Mouse (Mus musculus): ENCODE measurements around the gene Smco2. TPM values are rescaled to one million over a fixed set of nuclear protein-coding genes. Genes with fewer than 3 reads are reported as not detected.

Smco2 gene
- polyA plus RNA-seq, 1 experiment from 2014 or later: not detected

GRCm38 (mm10) chr6:146906000-146906786 is 56.3 kb downstream of the Smco2 start:
- H3K27ac ChIP-seq: no peak overlapping the region
- no peaks in the 10 kb centered on the region for H3K9me3 ChIP-seq
- no peak overlapping the region for H3K9ac ChIP-seq
- 69% methylated on average over 3 of the region's 3 CpGs for WGBS
- H3K27me3 ChIP-seq (replicated peaks): no peaks in the 10 kb centered on the region
- H3K4me3 ChIP-seq (replicated peaks): no peak overlapping the region
- no peak overlapping the region for H3K4me2 ChIP-seq
- H3K36me3 ChIP-seq: no peaks in the 10 kb centered on the region
- ATAC-seq (ENCODE audit: insufficient read depth, low FRiP score, low read depth): no peak
- H3K4me1 ChIP-seq: no peaks in the 10 kb centered on the region

GRCm38 (mm10) chr6:146907061-146907794 is 57.3 kb downstream of the Smco2 start:
- ATAC-seq (ENCODE audit: insufficient read depth, low FRiP score, low read depth): no peak
- H3K9me3 ChIP-seq: no peaks in the 10 kb centered on the region
- no peaks in the 10 kb centered on the region for H3K36me3 ChIP-seq
- no peak overlapping the region for H3K9ac ChIP-seq
- H3K4me2 ChIP-seq: no peak overlapping the region
- 66% methylated on average over 5 of the region's 5 CpGs for WGBS
- peaks cover 6% of the 10 kb centered on the region; the same call in 1 of the 2 replicates for H3K4me1 ChIP-seq
- H3K27me3 ChIP-seq (replicated peaks): no peaks in the 10 kb centered on the region
- no peak overlapping the region for H3K4me3 ChIP-seq (replicated peaks)
- H3K27ac ChIP-seq: no peak overlapping the region

DNA sequence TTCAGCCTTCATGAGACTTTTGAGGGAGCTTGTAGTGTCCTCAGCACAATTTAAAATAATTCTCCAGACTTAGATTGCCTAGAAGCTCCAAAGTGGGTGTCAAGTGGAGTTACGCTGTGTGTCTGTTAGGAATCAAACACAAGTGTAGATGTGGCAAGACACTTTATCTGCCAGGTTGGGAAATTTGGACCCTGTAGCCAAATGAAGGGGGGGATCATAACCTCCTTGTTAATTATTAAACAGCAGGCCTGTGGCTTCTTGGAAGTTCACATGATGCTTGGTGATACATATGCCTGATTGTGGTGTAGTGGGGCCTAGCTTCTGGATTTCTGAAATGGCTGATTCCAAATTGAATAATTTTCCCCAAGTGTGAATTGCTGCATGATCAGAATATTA is 57.9 kb downstream of the Smco2 start:
- Histone ChIP-seq H3K4me1 (peaks cover 6% of the 10 kb centered on the region; the same call in 1 of the 2 replicates), H3K9me3 (no peaks in the 10 kb centered on the region), H3K9ac (no peak overlapping the region), H3K4me3 (replicated peaks) (no peak overlapping the region), H3K27me3 (replicated peaks) (no peaks in the 10 kb centered on the region), H3K27ac (no peak overlapping the region), H3K4me2 (no peak overlapping the region), H3K36me3 (no peaks in the 10 kb centered on the region)
- 86% methylated on average over 1 of the region's 1 CpGs for WGBS
- ATAC-seq (ENCODE audit: insufficient read depth, low FRiP score, low read depth): no peak

GRCm38 (mm10) chr6:146908801-146909200 is 58.9 kb downstream of the Smco2 start:
- H3K9me3 ChIP-seq: no peaks in the 10 kb centered on the region
- ATAC-seq (ENCODE audit: insufficient read depth, low FRiP score, low read depth): no peak
- no peak overlapping the region for H3K27ac ChIP-seq
- no peaks in the 10 kb centered on the region for H3K36me3 ChIP-seq
- WGBS: 62% methylated on average over 2 of the region's 2 CpGs
- peaks cover 13% of the 10 kb centered on the region for H3K4me1 ChIP-seq
- H3K27me3 ChIP-seq (replicated peaks): no peaks in the 10 kb centered on the region
- no peak overlapping the region for H3K4me2 ChIP-seq
- H3K9ac ChIP-seq: no peak overlapping the region
- H3K4me3 ChIP-seq (replicated peaks): no peak overlapping the region

DNA sequence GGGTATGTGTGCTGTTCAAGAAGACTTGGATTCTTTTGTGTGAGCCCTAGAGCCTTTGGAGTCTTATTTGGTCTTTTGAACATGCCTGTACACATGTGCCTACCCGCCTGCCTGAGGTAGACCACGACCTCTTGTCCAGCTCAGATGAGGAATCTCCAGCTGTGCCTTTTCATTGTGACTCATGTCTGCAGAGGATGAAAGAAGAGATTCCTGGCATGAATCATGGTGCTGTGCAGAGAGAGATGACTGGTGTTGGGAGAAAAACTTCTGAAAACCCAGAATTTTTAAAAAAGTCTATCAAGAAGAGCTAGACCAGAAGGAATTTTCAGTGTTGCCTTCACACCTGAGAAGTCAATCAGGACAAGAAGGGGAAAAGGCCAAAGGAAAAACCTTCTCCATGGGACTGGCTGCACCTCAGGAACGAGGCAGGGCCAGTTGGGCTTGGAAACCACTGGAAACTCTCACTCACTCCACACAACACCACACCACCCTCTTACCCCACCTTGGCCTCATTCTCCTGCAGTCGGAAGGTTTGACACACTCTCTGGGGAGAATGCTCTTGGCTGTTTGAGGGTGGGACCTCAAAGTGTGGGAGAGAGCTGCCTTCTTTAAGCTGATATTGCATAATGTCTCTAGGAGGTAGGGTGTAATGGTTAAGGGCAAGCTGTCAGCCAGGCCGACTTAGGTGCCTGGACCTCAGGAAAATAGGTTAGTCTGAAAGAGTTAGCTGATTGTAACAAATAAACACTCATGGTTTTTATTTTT is 60.0 kb downstream of the Smco2 start:
- H3K27ac ChIP-seq: no peak overlapping the region

GRCm38 (mm10) chr6:146910801-146911200 is 60.9 kb downstream of the Smco2 start:
- no peak for ATAC-seq (ENCODE audit: insufficient read depth, low FRiP score, low read depth)
- Histone ChIP-seq H3K9me3 (no peaks in the 10 kb centered on the region), H3K27me3 (replicated peaks) (no peaks in the 10 kb centered on the region), H3K9ac (no peak overlapping the region), H3K4me1 (peaks cover 13% of the 10 kb centered on the region), H3K27ac (no peak overlapping the region), H3K36me3 (no peaks in the 10 kb centered on the region), H3K4me2 (no peak overlapping the region), H3K4me3 (replicated peaks) (no peak overlapping the region)
- WGBS: 81% methylated on average over 2 of the region's 2 CpGs

More for the DNA sequence above, 60.0 kb downstream of the Smco2 start:
- no peak overlapping the region for H3K9ac ChIP-seq
- no peak overlapping the region for H3K4me2 ChIP-seq
- H3K4me3 ChIP-seq (replicated peaks): no peak overlapping the region
- 64% methylated on average over 5 of the region's 5 CpGs for WGBS
- no peaks in the 10 kb centered on the region for H3K27me3 ChIP-seq (replicated peaks)
- no peak for ATAC-seq (ENCODE audit: insufficient read depth, low FRiP score, low read depth)
- H3K4me1 ChIP-seq: peaks cover 13% of the 10 kb centered on the region
- H3K9me3 ChIP-seq: no peaks in the 10 kb centered on the region
- no peaks in the 10 kb centered on the region for H3K36me3 ChIP-seq

DNA sequence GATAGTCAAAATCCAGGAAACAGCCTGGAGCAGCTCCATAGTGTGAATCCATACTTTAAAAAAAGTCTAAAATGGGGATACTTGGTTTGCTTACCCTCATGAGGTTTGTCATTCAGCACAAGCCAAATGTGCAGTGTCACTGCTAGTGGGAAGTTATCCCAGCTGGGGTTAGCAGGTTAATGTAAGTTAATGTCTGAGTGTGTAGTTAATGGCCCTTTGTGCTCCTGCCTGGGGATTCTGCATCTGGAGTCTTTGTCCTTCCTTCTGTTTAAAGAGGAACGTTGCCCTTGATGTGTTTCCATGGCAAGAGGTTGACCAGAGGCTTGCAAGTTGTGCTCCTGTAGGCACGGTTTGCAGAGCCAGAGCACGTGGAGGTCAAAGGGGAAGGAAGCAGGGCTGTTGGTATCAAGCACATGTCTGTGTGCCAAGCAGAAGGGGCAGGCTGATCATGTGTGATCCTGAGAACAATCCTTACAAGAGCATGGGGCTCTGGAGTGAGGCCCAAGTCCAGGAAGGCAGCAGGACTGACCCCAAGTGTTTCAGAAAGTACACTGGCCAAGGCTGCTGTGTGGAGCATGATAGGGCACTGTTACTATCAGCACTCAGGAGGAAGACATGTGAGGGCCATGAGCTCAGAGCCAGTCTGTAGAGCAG is 63.1 kb downstream of the Smco2 start:
- Histone ChIP-seq H3K27ac (peak overlapping the region; percentile 77), H3K4me1 (peaks cover 13% of the 10 kb centered on the region), H3K36me3 (no peaks in the 10 kb centered on the region), H3K9me3 (no peaks in the 10 kb centered on the region), H3K4me2 (no peak overlapping the region; the same call in 1 of the 2 replicates), H3K4me3 (replicated peaks) (no peak overlapping the region), H3K9ac (no peak overlapping the region), H3K27me3 (replicated peaks) (no peaks in the 10 kb centered on the region)
- WGBS: 5% methylated on average over 3 of the region's 3 CpGs
- peak; percentile 23 for ATAC-seq (ENCODE audit: insufficient read depth, low FRiP score, low read depth)

- WGBS: 24% methylated on average over 4 of the region's 4 CpGs
- no peaks in the 10 kb centered on the region for H3K9me3 ChIP-seq
- no peaks in the 10 kb centered on the region for H3K27me3 ChIP-seq (replicated peaks)
- no peak overlapping the region for H3K9ac ChIP-seq
- H3K4me2 ChIP-seq: no peak overlapping the region; the same call in 1 of the 2 replicates
- ATAC-seq (ENCODE audit: insufficient read depth, low FRiP score, low read depth): no peak
- no peak overlapping the region for H3K4me3 ChIP-seq (replicated peaks)
- H3K4me1 ChIP-seq: peaks cover 13% of the 10 kb centered on the region
- 0 out of 2 replicates have a peak, but pooled peaks cover 3% of the 10 kb centered on the region for H3K36me3 ChIP-seq
- H3K27ac ChIP-seq: peak overlapping the region; percentile 77
These were observed 63.7 kb downstream of the Smco2 start for GRCm38 (mm10) chr6:146913489-146914198.

GRCm38 (mm10) chr6:146915808-146916207 is 65.9 kb downstream of the Smco2 start:
- H3K27ac ChIP-seq: no peak overlapping the region
- H3K4me1 ChIP-seq: peaks cover 13% of the 10 kb centered on the region
- no peaks in the 10 kb centered on the region for H3K27me3 ChIP-seq (replicated peaks)
- ATAC-seq (ENCODE audit: insufficient read depth, low FRiP score, low read depth): no peak
- no peak overlapping the region for H3K4me3 ChIP-seq (replicated peaks)
- 91% methylated on average over 1 of the region's 1 CpGs for WGBS
- H3K4me2 ChIP-seq: no peak overlapping the region
- no peak overlapping the region for H3K9ac ChIP-seq
- 0 out of 2 replicates have a peak, but pooled peaks cover 3% of the 10 kb centered on the region for H3K36me3 ChIP-seq
- no peaks in the 10 kb centered on the region for H3K9me3 ChIP-seq

GRCm38 (mm10) chr6:146917396-146917795 is 67.5 kb downstream of the Smco2 start:
- no peak overlapping the region for H3K9ac ChIP-seq
- H3K27me3 ChIP-seq (replicated peaks): no peaks in the 10 kb centered on the region
- ATAC-seq (ENCODE audit: insufficient read depth, low FRiP score, low read depth): no peak
- no peak overlapping the region for H3K4me3 ChIP-seq (replicated peaks)
- H3K27ac ChIP-seq: no peak overlapping the region
- peaks cover 7% of the 10 kb centered on the region for H3K4me1 ChIP-seq
- 0 out of 2 replicates have a peak, but pooled peaks cover 3% of the 10 kb centered on the region for H3K36me3 ChIP-seq
- H3K4me2 ChIP-seq: no peak overlapping the region
- H3K9me3 ChIP-seq: no peaks in the 10 kb centered on the region
- WGBS: 85% methylated on average over 3 of the region's 3 CpGs

- no peaks in the 10 kb centered on the region for H3K9me3 ChIP-seq
- 87% methylated on average over 6 of the region's 6 CpGs for WGBS
- H3K36me3 ChIP-seq: 0 out of 2 replicates have a peak, but pooled peaks cover 3% of the 10 kb centered on the region
- no peak overlapping the region for H3K9ac ChIP-seq
- H3K4me2 ChIP-seq: no peak overlapping the region
- no peaks in the 10 kb centered on the region for H3K27me3 ChIP-seq (replicated peaks)
- peaks cover 3% of the 10 kb centered on the region for H3K4me1 ChIP-seq
- no peak for ATAC-seq (ENCODE audit: insufficient read depth, low FRiP score, low read depth)
- H3K27ac ChIP-seq: no peak overlapping the region
- H3K4me3 ChIP-seq (replicated peaks): no peak overlapping the region
These were observed 68.4 kb downstream of the Smco2 start for GRCm38 (mm10) chr6:146918341-146918740.
